Mouse (Mus musculus) spleen, embryonic (tissue): ENCODE results near the gene Dock2.
"Not testable (repeated sequence)": the region's sequence is repeated elsewhere in the genome, so short reads cannot be mapped to it uniquely, and the experiment has no call there.

Experiments used
- CTCF ChIA-PET: fragments of 350-600 bp; sonication (Branson Sonifier 250); formaldehyde crosslinking; loops from one replicate; lab custom pipeline; 2022; lab: Charles Lee

The Dock2 gene

GRCm38 (mm10) chr11:34220596-34220995 lies 563.1 kb downstream of the Dock2 start:
- CTCF ChIA-PET, result not testable (repeated sequence)

DNA sequence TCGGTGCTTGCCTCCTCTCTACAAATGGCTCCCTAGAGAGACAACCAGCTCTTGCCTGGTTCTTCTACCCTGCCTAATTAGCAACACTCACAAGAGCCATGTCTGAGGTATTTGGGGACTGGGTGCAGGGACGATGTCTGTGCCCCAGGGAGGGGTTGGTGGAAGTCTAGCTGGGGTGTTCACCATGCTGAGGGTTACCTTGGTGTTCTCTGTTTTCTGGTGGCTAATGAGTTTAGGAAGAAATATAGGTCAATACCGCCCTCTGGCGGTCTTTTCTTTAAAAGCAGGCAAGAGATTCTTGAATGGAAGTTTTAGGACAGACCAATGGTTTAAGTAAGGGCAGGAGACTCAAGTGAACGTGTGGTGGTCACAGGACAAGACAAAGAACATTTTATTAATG lies 570.8 kb downstream of the Dock2 start:
- CTCF ChIA-PET, result interaction anchor here (0.5 kb wide), 1 partner anchor 214 kb away, joined by 3 read pairs; no protein-coding TSS in a partner anchor

DNA sequence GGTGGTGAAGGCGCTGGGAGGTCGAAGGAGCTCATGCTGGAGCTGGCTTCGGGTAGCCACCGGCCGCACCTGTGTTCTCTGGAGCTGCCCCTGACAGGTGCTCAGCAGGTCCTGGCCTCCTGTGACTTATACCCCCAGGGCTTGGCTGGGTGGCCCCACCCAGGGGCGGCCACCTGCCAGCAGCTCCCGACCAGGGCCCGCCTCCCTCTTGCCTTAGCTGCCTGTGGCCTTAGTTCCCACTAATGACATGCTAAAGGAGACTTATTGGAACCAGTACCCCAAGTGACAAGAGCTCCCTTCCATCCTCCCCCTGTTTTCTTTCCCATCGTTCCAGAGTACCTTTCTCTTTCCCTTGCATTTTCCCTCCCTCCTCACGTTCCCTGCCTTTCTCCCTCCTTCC lies 575.7 kb downstream of the Dock2 start, which contains the start of gene Foxi1:
Gene Foxi1 (minus strand): TSS at position 101 of the 400 bp plus-strand sequence.
- CTCF ChIA-PET, result no interaction called here

GRCm38 (mm10) chr11:34202769-34203168 lies 580.9 kb downstream of the Dock2 start:
- CTCF ChIA-PET, result no interaction called here

DNA sequence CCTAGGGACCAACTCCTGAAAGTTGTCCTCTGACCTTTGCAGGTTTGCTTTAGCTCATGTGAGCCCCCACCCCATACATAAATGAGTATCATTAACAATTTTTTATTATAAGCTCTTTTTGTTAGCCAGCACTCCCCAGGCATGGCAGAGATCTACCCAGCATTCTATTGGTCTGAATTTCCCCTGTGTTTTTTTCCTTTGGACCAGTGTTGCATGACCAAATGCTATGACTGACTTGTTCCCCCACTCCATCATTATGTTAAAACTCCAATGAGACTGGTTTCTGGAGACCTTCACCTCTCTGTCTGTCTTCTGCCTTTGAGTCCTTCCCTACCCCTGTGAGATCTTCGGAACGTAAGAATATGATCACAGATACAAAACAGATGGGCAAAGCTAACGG lies 588.5 kb downstream of the Dock2 start:
- CTCF ChIA-PET, result interaction anchor here (0.7 kb wide), 1 partner anchor 65 kb away, joined by 3 read pairs; no protein-coding TSS in a partner anchor

DNA sequence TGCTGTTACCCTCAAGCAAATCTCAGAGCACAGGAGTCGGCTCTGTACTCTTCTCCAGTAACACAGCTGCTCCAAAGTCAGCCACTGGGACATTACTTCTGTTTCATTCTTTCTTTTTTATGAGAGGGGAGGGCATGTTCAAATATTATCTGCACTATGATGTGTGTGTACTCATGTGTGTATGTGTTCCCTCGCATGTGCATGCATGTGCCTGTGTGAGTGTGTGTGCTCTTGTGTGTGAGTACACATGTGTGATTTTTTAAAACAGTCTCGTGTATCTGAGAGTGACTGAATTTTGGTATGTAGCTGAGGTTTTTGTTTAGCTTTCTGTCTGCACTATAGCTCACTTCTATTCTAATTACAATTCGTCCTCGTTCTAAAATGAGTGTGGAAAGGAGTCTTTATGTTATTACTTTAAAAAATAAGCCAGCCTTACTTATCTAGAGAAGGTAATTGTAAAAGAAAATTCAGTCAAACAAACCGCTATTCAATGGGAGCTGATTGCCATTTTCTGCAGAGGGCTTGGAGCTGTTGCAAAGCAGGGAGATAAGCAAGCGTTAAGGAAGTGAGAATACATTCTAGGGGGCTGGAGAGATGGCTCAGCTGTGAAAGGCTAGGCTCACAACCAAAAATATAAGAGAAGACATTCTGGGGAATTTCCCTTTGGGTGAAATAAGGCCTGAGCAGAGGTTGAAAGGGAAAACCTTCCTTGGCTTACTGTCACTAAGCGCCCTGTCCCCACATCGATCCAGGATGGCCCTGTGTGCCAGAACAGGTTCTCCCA lies 589.3 kb downstream of the Dock2 start:
- CTCF ChIA-PET, result no interaction called here

DNA sequence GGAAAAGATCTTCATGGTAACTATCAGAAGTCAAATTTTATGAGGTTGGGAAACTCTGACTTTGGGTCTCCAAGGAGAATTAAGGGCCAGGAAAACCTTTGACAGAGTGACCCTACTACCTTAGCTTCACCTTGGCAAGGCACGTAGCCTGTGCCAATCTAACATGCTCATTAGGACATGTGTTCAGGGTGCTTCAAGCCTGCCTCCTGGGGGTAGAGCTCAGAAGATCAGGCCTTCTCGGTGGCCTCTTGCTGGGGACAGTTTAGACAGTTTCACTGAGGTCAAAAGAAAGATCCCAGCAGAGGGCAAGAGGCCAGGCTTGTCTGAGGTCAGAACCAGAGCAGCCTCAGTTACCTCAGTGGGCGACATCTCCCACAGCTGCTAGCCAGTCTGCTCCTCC lies 590.0 kb downstream of the Dock2 start:
- CTCF ChIA-PET, result no interaction called here

GRCm38 (mm10) chr11:34184266-34184665 lies 599.4 kb downstream of the Dock2 start:
- CTCF ChIA-PET, result interaction anchor here (0.5 kb wide), 1 partner anchor 222 kb away, joined by 5 read pairs; no protein-coding TSS in a partner anchor

- CTCF ChIA-PET, result no interaction called here
These were observed 602.2 kb downstream of the Dock2 start for GRCm38 (mm10) chr11:34181214-34182117.

DNA sequence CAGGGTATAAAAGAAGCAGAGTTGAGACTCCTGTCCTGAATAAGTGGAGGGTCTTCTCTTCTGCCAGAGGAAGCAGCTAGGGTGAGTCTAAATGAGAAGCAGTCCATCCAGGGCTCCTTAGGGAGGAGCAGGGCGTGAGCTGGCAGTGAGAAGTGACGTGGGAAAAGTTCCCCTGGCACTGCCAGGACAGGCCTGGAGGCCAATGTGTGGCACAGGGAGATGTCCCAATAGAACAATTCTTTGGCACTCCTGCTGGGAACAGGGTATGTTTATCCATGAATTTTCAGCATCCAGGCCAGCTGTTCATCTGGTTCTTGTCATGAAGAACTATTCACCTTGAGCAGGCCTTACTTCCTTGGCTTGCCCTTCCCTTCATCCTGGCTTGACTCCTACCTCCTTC lies 604.9 kb downstream of the Dock2 start:
- CTCF ChIA-PET, result no interaction called here
